Mouse (Mus musculus) gastrocnemius, adult 2 months (tissue): ENCODE results near the gene Dip2c. TPM values are rescaled to one million over a fixed set of nuclear protein-coding genes. Genes with fewer than 3 reads are reported as not detected.
A peak's percentile ranks its signal among the peaks of the same experiment; 100 is the strongest.

Source experiments
- DNase-seq: peaks from one replicate; pipeline ENCODE4 v3.0.0; 2022
- H3K27ac ChIP-seq: fragments of 200-600 bp; 2 replicates; pipeline ENCODE4 v1.8.1; 2022; ENCODE audit warnings: mild to moderate bottlenecking
- H3K4me3 ChIP-seq: fragments of 200-600 bp; 2 replicates; pipeline ENCODE4 v1.8.1; 2022; ENCODE audit warnings: mild to moderate bottlenecking, moderate library complexity
- CTCF ChIP-seq: fragments of 200-600 bp; IDR thresholded peaks from 2 replicates; pipeline ENCODE4 v1.8.1; 2022; ENCODE audit warnings: antibody characterized with exemption, mild to moderate bottlenecking, moderate library complexity
- intact Hi-C: fragments of 180-260 bp; cut with DNase I; formaldehyde crosslinking; loops from one replicate; pipeline ENCODE4 v1.15.1; 2025
- total RNA-seq, 2 experiments: library from RNA; stranded (reverse); gene quantifications; 2 replicates each; pipeline ENCODE4 v1.2.3; 2021

Dip2c gene
- total RNA-seq, 2 experiments from 2014 or later, result 10.6 to 15.5 TPM

- H3K4me3 ChIP-seq, result peak overlapping the region; percentile 54
- peak overlapping the region; percentile 46 for H3K27ac ChIP-seq
- no peak for DNase-seq
- TF ChIP-seq CTCF, result no peak
- intact Hi-C loops, result no loop called here
Measured at GRCm38 (mm10) chr13:9504118-9504856, 228.0 kb downstream of the Dip2c start.

- DNase-seq, result no peak
- intact Hi-C loops, result no loop called here
- Histone ChIP-seq H3K27ac (no peak overlapping the region), H3K4me3 (no peak overlapping the region)
- TF ChIP-seq CTCF, result no peak
Measured at GRCm38 (mm10) chr13:9538556-9538955, 262.2 kb downstream of the Dip2c start.

- DNase-seq, result peak; percentile 18
- TF ChIP-seq CTCF, result no peak
- Histone ChIP-seq H3K4me3 (no peak overlapping the region), H3K27ac (no peak overlapping the region)
- intact Hi-C loops, result no loop called here
Measured at GRCm38 (mm10) chr13:9547698-9548344, 271.5 kb downstream of the Dip2c start.

- no peak for DNase-seq
- Histone ChIP-seq H3K27ac (no peak overlapping the region), H3K4me3 (no peak overlapping the region)
- intact Hi-C loops, result no loop called here
- TF ChIP-seq CTCF, result no peak
Measured at GRCm38 (mm10) chr13:9562099-9562498, 285.8 kb downstream of the Dip2c start.

GRCm38 (mm10) chr13:9562921-9563320, 286.6 kb downstream of the Dip2c start:
- peak; percentile 36 for DNase-seq
- peak; percentile 52 for TF ChIP-seq CTCF
- Histone ChIP-seq H3K27ac (no peak overlapping the region), H3K4me3 (no peak overlapping the region)
- intact Hi-C loops, result no loop called here

GRCm38 (mm10) chr13:9568852-9569251, 292.5 kb downstream of the Dip2c start:
- no peak for DNase-seq
- Histone ChIP-seq H3K27ac (no peak overlapping the region), H3K4me3 (no peak overlapping the region)
- TF ChIP-seq CTCF, result no peak
- intact Hi-C loops, result no loop called here

GRCm38 (mm10) chr13:9576686-9577085, 300.4 kb downstream of the Dip2c start:
- Histone ChIP-seq H3K27ac (no peak overlapping the region), H3K4me3 (no peak overlapping the region)
- no peak for DNase-seq
- intact Hi-C loops, result no loop called here
- no peak for TF ChIP-seq CTCF

GRCm38 (mm10) chr13:9578456-9578855, 302.1 kb downstream of the Dip2c start:
- peak; percentile 21 for DNase-seq
- intact Hi-C loops, result no loop called here
- no peak overlapping the region for H3K27ac ChIP-seq
- no peak overlapping the region for H3K4me3 ChIP-seq
- TF ChIP-seq CTCF, result no peak

- Histone ChIP-seq H3K27ac (no peak overlapping the region), H3K4me3 (no peak overlapping the region)
- DNase-seq, result no peak
- no peak for TF ChIP-seq CTCF
- intact Hi-C loops, result no loop called here
Measured at GRCm38 (mm10) chr13:9581821-9582220, 305.5 kb downstream of the Dip2c start.

GRCm38 (mm10) chr13:9583579-9583978, 307.3 kb downstream of the Dip2c start:
- TF ChIP-seq CTCF, result no peak
- H3K27ac ChIP-seq, result no peak overlapping the region
- intact Hi-C loops, result no loop called here
- DNase-seq, result no peak
- no peak overlapping the region for H3K4me3 ChIP-seq

- intact Hi-C loops, result loop anchor here (10.0 kb wide), 1 partner anchor 415 kb away; no protein-coding TSS in a partner anchor
- Histone ChIP-seq H3K4me3 (no peak overlapping the region), H3K27ac (no peak overlapping the region)
- DNase-seq, result no peak
- no peak for TF ChIP-seq CTCF
Measured at GRCm38 (mm10) chr13:9599334-9600096, 323.2 kb downstream of the Dip2c start.

GRCm38 (mm10) chr13:9601350-9601749, 325.0 kb downstream of the Dip2c start:
- intact Hi-C loops, result no loop called here
- DNase-seq, result no peak
- H3K27ac ChIP-seq, result no peak overlapping the region
- no peak overlapping the region for H3K4me3 ChIP-seq
- no peak for TF ChIP-seq CTCF

- TF ChIP-seq CTCF, result no peak
- no peak for DNase-seq
- H3K4me3 ChIP-seq, result no peak overlapping the region
- H3K27ac ChIP-seq, result no peak overlapping the region
- intact Hi-C loops, result no loop called here
Measured at GRCm38 (mm10) chr13:9611229-9611628, 334.9 kb downstream of the Dip2c start.
